18 mouse cellular contexts compared by ENCODE assay signal in the genomic region with DNA sequence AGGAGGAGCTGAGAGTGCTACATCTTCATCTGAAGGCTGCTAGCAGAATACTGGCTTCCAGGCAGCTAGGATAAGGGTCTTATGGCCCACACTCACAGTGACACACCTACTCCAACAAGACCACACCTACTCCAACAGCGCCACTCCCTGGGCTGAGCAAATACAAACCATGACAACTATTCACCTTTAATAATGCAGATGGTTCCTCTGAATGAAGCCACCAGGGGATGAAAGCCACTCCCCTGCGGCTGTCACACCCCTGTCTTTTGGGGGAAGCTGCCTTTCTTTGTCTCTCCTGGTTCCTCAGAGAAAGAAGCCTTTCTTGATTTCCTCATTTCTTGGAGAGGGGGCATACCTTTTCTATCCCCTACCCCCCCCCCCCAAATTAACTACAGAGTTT.
"Had no signal": no experiment of that assay in that cellular context is flagged by ENCODE, and none has a peak within 500 bp of the region (broad histone marks: within the 10 kb centered on the region; RNA-seq: fewer than 3 reads in every experiment).

No protein-coding gene starts in this region.

- H3K36me3 ChIP-seq: lung, embryonic 15.5 days; midbrain, embryonic 13.5 days; midbrain, embryonic 15.5 days; neural tube, embryonic 12.5 days had no signal

- H3K9ac ChIP-seq: liver, postnatal 0 days; lung, embryonic 15.5 days; midbrain, embryonic 13.5 days; midbrain, embryonic 15.5 days; neural tube, embryonic 12.5 days had no signal

- H3K27ac ChIP-seq: lung, embryonic 15.5 days; macrophage; midbrain, embryonic 13.5 days; midbrain, embryonic 15.5 days; neural tube, embryonic 12.5 days had no signal

- H3K27me3 ChIP-seq: lung, embryonic 15.5 days; megakaryocyte, embryonic 14.5 days; midbrain, embryonic 13.5 days; midbrain, embryonic 15.5 days; neural tube, embryonic 12.5 days had no signal

- H3K4me1 ChIP-seq: lung, embryonic 15.5 days; megakaryocyte, embryonic 14.5 days; midbrain, embryonic 13.5 days; midbrain, embryonic 15.5 days; neural tube, embryonic 12.5 days had no signal

- DNase-seq: liver, postnatal 0 days; lung, adult 2 months; lung, postnatal 14 days; lung, postnatal 36 days; right cerebral cortex, postnatal 25 days; right cerebral cortex, postnatal 4 days; spleen, adult 18-20 months; thymus, adult 18-20 months; thymus, postnatal 14 days; thymus, postnatal 36 days had no signal

- H3K4me2 ChIP-seq: lung, embryonic 15.5 days; midbrain, embryonic 11.5 days; midbrain, embryonic 13.5 days; midbrain, embryonic 15.5 days; neural tube, embryonic 12.5 days had no signal

- ATAC-seq: liver, postnatal 0 days; lung, postnatal 0 days; midbrain, embryonic 13.5 days; midbrain, embryonic 15.5 days had no signal

- H3K9me3 ChIP-seq: lung, embryonic 15.5 days; midbrain, embryonic 13.5 days; midbrain, embryonic 15.5 days; neural tube, embryonic 12.5 days had no signal

- H3K4me3 ChIP-seq: lung, embryonic 15.5 days; megakaryocyte, embryonic 14.5 days; midbrain, embryonic 13.5 days; midbrain, embryonic 15.5 days; neural tube, embryonic 12.5 days had no signal
